24 mouse cellular contexts compared by ENCODE assay signal in the genomic region with DNA sequence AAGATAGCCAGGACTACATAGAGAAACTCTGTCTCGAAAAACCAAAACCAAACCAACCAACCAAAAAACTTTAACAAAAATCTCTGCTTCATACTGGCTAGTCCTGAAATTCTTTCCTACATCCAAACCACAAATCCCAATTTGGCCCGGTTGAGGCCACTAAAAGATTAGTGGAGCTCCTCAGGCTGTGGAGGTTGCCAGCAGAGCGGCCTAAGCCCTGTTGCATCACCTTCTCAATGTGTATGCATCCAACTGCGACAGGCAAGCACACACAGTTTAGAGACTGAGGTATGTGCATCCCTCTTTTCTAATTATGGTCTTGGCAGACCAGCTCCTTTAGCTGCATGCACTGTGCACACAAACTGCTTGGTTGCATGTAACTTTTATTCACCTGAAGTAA. TPM values are rescaled to one million over a fixed set of nuclear protein-coding genes. Genes with fewer than 3 reads are reported as not detected.
DNase-seq lines count a peak whose midpoint lies in the region; ATAC-seq and TF ChIP-seq lines count a peak whose summit lies in the region.
"Had no signal": no experiment of that assay in that cellular context is flagged by ENCODE, and none has a peak within 500 bp of the region (broad histone marks: within the 10 kb centered on the region; RNA-seq: fewer than 3 reads in every experiment).

No protein-coding gene starts in this region.

- WGBS in embryonic facial prominence, embryonic 14.5 days = 74% methylated on average over 4 of the region's 4 CpGs
- 93% methylated on average over 4 of the region's 4 CpGs for WGBS in embryonic facial prominence, embryonic 10.5 days
- 82% methylated on average over 4 of the region's 4 CpGs for WGBS in lung, adult 2 months

- no peaks in the 10 kb centered on the region for H3K36me3 ChIP-seq in embryonic facial prominence, embryonic 14.5 days (ENCODE audit: control insufficient read depth, insufficient read depth, low read length)
- H3K36me3 ChIP-seq in embryonic facial prominence, embryonic 10.5 days (replicated peaks) = no peaks in the 10 kb centered on the region
- H3K36me3 ChIP-seq: G1E; hindbrain, embryonic 10.5 days; limb, embryonic 15.5 days; midbrain, embryonic 15.5 days; neural tube, embryonic 13.5 days had no signal

- H3K9ac ChIP-seq in embryonic facial prominence, embryonic 14.5 days (ENCODE audit: low read depth, low read length) = no peak overlapping the region
- H3K9ac ChIP-seq: limb, embryonic 15.5 days; liver, embryonic 14.5 days; midbrain, embryonic 15.5 days; neural tube, embryonic 13.5 days had no signal

- peaks cover 6% of the 10 kb centered on the region; the same call in 1 of the 2 replicates for H3K9me3 ChIP-seq in embryonic facial prominence, embryonic 14.5 days (ENCODE audit: control insufficient read depth, low read length)
- no peaks in the 10 kb centered on the region for H3K9me3 ChIP-seq in embryonic facial prominence, embryonic 10.5 days
- H3K9me3 ChIP-seq: hindbrain, embryonic 10.5 days; limb, embryonic 15.5 days; midbrain, embryonic 15.5 days; neural tube, embryonic 13.5 days had no signal

- no peak overlapping the region for H3K4me2 ChIP-seq in embryonic facial prominence, embryonic 14.5 days (ENCODE audit: low read depth, low read length)
- H3K4me2 ChIP-seq: limb, embryonic 15.5 days; midbrain, embryonic 15.5 days; neural tube, embryonic 13.5 days had no signal

- peaks cover 6% of the 10 kb centered on the region; the same call in 1 of the 2 replicates for H3K4me1 ChIP-seq in embryonic facial prominence, embryonic 14.5 days (ENCODE audit: control insufficient read depth, insufficient read depth, low read length)
- H3K4me1 ChIP-seq in embryonic facial prominence, embryonic 10.5 days = no peaks in the 10 kb centered on the region
- no peaks in the 10 kb centered on the region for H3K4me1 ChIP-seq in lung, adult 2 months (ENCODE audit: control insufficient read depth, insufficient read depth, low read length)
- H3K4me1 ChIP-seq: midbrain, embryonic 15.5 days; neural tube, embryonic 13.5 days had no signal

- no peak for ATAC-seq in embryonic facial prominence, embryonic 14.5 days (ENCODE audit: low read depth)
- ATAC-seq: forebrain, embryonic 14.5 days; hindbrain, postnatal 0 days; intestine, postnatal 0 days; midbrain, embryonic 15.5 days had no signal

- H3K4me3 ChIP-seq in embryonic facial prominence, embryonic 14.5 days (ENCODE audit: low read depth, low read length) = no peak overlapping the region
- no peak overlapping the region for H3K4me3 ChIP-seq in embryonic facial prominence, embryonic 10.5 days
- H3K4me3 ChIP-seq in lung, adult 2 months (replicated peaks; ENCODE audit: extremely low read depth, low read depth, low read length) = no peak overlapping the region
- H3K4me3 ChIP-seq: erythroblast, embryonic 14.5 days; hindbrain, embryonic 10.5 days; limb, embryonic 15.5 days; midbrain, embryonic 15.5 days; neural tube, embryonic 13.5 days had no signal

- no peaks in the 10 kb centered on the region for H3K27me3 ChIP-seq in embryonic facial prominence, embryonic 14.5 days (replicated peaks; ENCODE audit: control insufficient read depth, insufficient read depth, low read length)
- H3K27me3 ChIP-seq in embryonic facial prominence, embryonic 10.5 days (replicated peaks; ENCODE audit: low read depth, poor library complexity, severe bottlenecking) = no peaks in the 10 kb centered on the region
- H3K27me3 ChIP-seq: CH12.LX; limb, embryonic 15.5 days; midbrain, embryonic 15.5 days; neural tube, embryonic 13.5 days had no signal

- H3K27ac ChIP-seq in embryonic facial prominence, embryonic 14.5 days (replicated peaks; ENCODE audit: low read depth, low read length) = no peak overlapping the region
- no peak overlapping the region for H3K27ac ChIP-seq in embryonic facial prominence, embryonic 10.5 days (replicated peaks)
- H3K27ac ChIP-seq: hindbrain, embryonic 10.5 days; hindbrain, postnatal 0 days; limb, embryonic 15.5 days; liver, embryonic 14.5 days; midbrain, embryonic 15.5 days; neural tube, embryonic 13.5 days had no signal

- DNase-seq in embryonic facial prominence, embryonic 14.5 days (ENCODE audit: low spot score) = peak; percentile 54
- DNase-seq in embryonic facial prominence, embryonic 10.5 days (ENCODE audit: low spot score) = no peak
- peak; percentile 15 for DNase-seq in urinary bladder, postnatal 25 days (ENCODE audit: low spot score)
- DNase-seq in urinary bladder, adult 18-20 months (ENCODE audit: low spot score in 2 of 2) = no peak
- DNase-seq in fibroblast of lung, adult 2 months (ENCODE audit: low read depth) = peak; percentile 53
- DNase-seq in cerebellum, postnatal 25 days = no peak
- DNase-seq in retina, postnatal 1 day = no peak
- no peak for DNase-seq in lung, adult 2 months
- DNase-seq: adrenal gland, postnatal 25 days; cerebellum, adult 9-11 months; kidney, postnatal 36 days; lung, postnatal 4 days; thymus, postnatal 14 days had no signal

- TF ChIP-seq POLR2A in lung, adult 2 months (IDR thresholded peaks at IDR 0.05; ENCODE audit: borderline replicate concordance, extremely low read depth, low read depth, low read length) = no peak

- TF ChIP-seq CTCF in lung, adult 2 months (IDR thresholded peaks at IDR 0.05; ENCODE audit: insufficient read depth, low read length) = no peak

RNA-seq across cellular contexts. Expression of gene Baz2b, which starts 36.0 kb away (rescaled TPM):
- 44.1 and 48.4 TPM in 2 replicates for polyA plus RNA-seq in embryonic facial prominence, embryonic 14.5 days (2014; fragmentation: Nextera tagmentation; extraction: Ambion mirVana)
- 63.4 and 63.6 TPM in 2 replicates for polyA plus RNA-seq in embryonic facial prominence, embryonic 10.5 days (2016; fragmentation: Nextera tagmentation; extraction: Ambion mirVana)
- polyA plus RNA-seq in lung, adult 2 months (2012; rRNA removed) = 17.3 and 21.9 TPM in 2 replicates

RNA-seq across cellular contexts. Expression of gene March7, which starts 36.1 kb away (rescaled TPM):
- polyA plus RNA-seq in embryonic facial prominence, embryonic 14.5 days (2014; fragmentation: Nextera tagmentation; extraction: Ambion mirVana) = 65.7 and 76.5 TPM in 2 replicates
- polyA plus RNA-seq in embryonic facial prominence, embryonic 10.5 days (2016; fragmentation: Nextera tagmentation; extraction: Ambion mirVana) = 71.6 and 77.3 TPM in 2 replicates
- 7.7 and 13.4 TPM in 2 replicates for polyA plus RNA-seq in lung, adult 2 months (2012; rRNA removed)

Comparison
In these comparisons a context has a peak if more than half of its experiments do, and no peak if none do; other contexts are left out.
1. DNase-seq: peak in embryonic facial prominence, embryonic 14.5 days (single experiment), urinary bladder, postnatal 25 days (single experiment) and fibroblast of lung, adult 2 months (single experiment); none in embryonic facial prominence, embryonic 10.5 days (single experiment), urinary bladder, adult 18-20 months (0 of 2), cerebellum, postnatal 25 days (0 of 2), retina, postnatal 1 day (single experiment) and lung, adult 2 months (single experiment).